Mouse (Mus musculus) forebrain, embryonic 16.5 days (tissue): ENCODE measurements around the gene Alpl. TPM values are rescaled to one million over a fixed set of nuclear protein-coding genes. Genes with fewer than 3 reads are reported as not detected.

Experiments
- ATAC-seq: fragments of 200-750 bp; cut with Nextera tagmentation; 2 replicates; pipeline ENCODE4 v1.8.0; 2017; ENCODE audit warnings: mild to moderate bottlenecking, moderate library complexity
- H3K27ac ChIP-seq: fragments of 300-500 bp; sonication (generic); 2 replicates; pipeline ENCODE4 v1.5.1; 2014; ENCODE audit warnings: low read length, control low read depth
- H3K27me3 ChIP-seq: fragments of 300-500 bp; sonication (generic); replicated peaks from 2 replicates; pipeline ENCODE4 v1.6.1; 2014; ENCODE audit warnings: low read length; ENCODE audit not compliant: control insufficient read depth, insufficient read depth
- H3K36me3 ChIP-seq: fragments of 300-500 bp; sonication (generic); 2 replicates; pipeline ENCODE4 v1.6.1; 2014; ENCODE audit not compliant: control insufficient read depth, insufficient read depth
- H3K4me1 ChIP-seq: fragments of 300-500 bp; sonication (generic); replicated peaks from 2 replicates; pipeline ENCODE4 v1.6.1; 2014; ENCODE audit warnings: low read length; ENCODE audit not compliant: control insufficient read depth, insufficient read depth
- H3K4me2 ChIP-seq: fragments of 300-500 bp; sonication (generic); 2 replicates; pipeline ENCODE4 v1.6.1; 2014; ENCODE audit warnings: mild to moderate bottlenecking, low read length, control low read depth
- H3K4me3 ChIP-seq: fragments of 300-500 bp; sonication (generic); replicated peaks from 2 replicates; pipeline ENCODE4 v1.5.1; 2014; ENCODE audit warnings: mild to moderate bottlenecking, low read length, control low read depth
- H3K9ac ChIP-seq: fragments of 300-500 bp; sonication (generic); replicated peaks from 2 replicates; pipeline ENCODE4 v1.6.1; 2014; ENCODE audit warnings: low read depth, low read length, control low read depth
- H3K9me3 ChIP-seq: fragments of 300-500 bp; sonication (generic); 2 replicates; pipeline ENCODE4 v1.6.1; 2016; ENCODE audit warnings: low read length; ENCODE audit not compliant: control insufficient read depth
- WGBS: fragments of 180-500 bp; shearing (Covaris S2); extraction: QIAGEN DNeasy Blood & Tissue Kit; methylation state at CpG from one replicate; pipeline ENCODE4 v1.1.7; 2014; 5-methylcytosine and 5-hydroxymethylcytosine counted together
- polyA plus RNA-seq: library from polyadenylated mRNA; unstranded; fragments of >200 nt; fragmentation: Nextera tagmentation; extraction: Ambion mirVana; gene quantifications from 2 replicates; pipeline ENCODE4 v1.2.1, GENCODE M21; 2015

The Alpl gene
- polyA plus RNA-seq, 1 experiment from 2014 or later = 7.6 TPM

GRCm38 (mm10) chr4:137697156-137697885, 98.9 kb downstream of the Alpl start:
- ATAC-seq = no peak
- H3K4me1 ChIP-seq = peaks cover 22% of the 10 kb centered on the region
- no peak overlapping the region for H3K27ac ChIP-seq
- no peak overlapping the region for H3K4me3 ChIP-seq
- no peaks in the 10 kb centered on the region for H3K36me3 ChIP-seq
- no peak overlapping the region for H3K4me2 ChIP-seq
- WGBS = 70% methylated on average over 13 of the region's 13 CpGs
- H3K9ac ChIP-seq = no peak overlapping the region
- no peaks in the 10 kb centered on the region for H3K9me3 ChIP-seq
- no peaks in the 10 kb centered on the region for H3K27me3 ChIP-seq

GRCm38 (mm10) chr4:137695900-137696299, 100.3 kb downstream of the Alpl start:
- H3K9ac ChIP-seq = no peak overlapping the region

DNA sequence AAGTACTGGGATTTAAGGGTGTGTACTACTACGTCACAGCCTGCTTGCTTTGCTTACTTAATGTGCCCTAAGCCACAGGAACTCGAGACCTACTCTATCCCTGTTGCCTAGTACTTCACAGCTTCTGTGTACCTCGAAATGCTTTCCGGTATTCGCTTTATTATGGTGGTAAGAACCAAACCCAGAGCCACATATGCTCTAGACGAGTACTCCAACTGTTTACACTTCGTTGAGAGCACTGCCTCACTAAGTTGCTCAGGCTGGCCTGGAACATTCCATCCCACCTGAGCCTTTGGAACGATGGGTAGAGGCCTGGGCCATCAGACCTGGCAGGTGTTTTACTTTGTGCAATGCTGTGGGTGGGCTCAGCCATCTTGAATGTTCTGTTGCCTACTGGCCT, 100.9 kb downstream of the Alpl start:
- H3K9me3 ChIP-seq = no peaks in the 10 kb centered on the region
- no peaks in the 10 kb centered on the region for H3K27me3 ChIP-seq
- 81% methylated on average over 8 of the region's 8 CpGs for WGBS
- H3K27ac ChIP-seq = no peak overlapping the region
- ATAC-seq = no peak
- peaks cover 22% of the 10 kb centered on the region for H3K4me1 ChIP-seq
- H3K4me2 ChIP-seq = no peak overlapping the region
- H3K36me3 ChIP-seq = no peaks in the 10 kb centered on the region
- H3K9ac ChIP-seq = no peak overlapping the region
- H3K4me3 ChIP-seq = no peak overlapping the region

More at GRCm38 (mm10) chr4:137695900-137696299, 100.3 kb downstream of the Alpl start:
- Histone ChIP-seq H3K36me3 (no peaks in the 10 kb centered on the region), H3K4me2 (no peak overlapping the region), H3K4me1 (peaks cover 22% of the 10 kb centered on the region), H3K27me3 (no peaks in the 10 kb centered on the region), H3K27ac (no peak overlapping the region), H3K9me3 (no peaks in the 10 kb centered on the region), H3K4me3 (no peak overlapping the region)
- ATAC-seq = 0 out of 2 replicates have a peak, but pooled peaks have one; percentile 33
- 4% methylated on average over 4 of the region's 4 CpGs for WGBS

GRCm38 (mm10) chr4:137692107-137692902, 103.9 kb downstream of the Alpl start:
- WGBS = 83% methylated on average over 10 of the region's 10 CpGs
- ATAC-seq = no peak

More at GRCm38 (mm10) chr4:137692107-137692902, 103.9 kb downstream of the Alpl start:
- Histone ChIP-seq H3K27ac (no peak overlapping the region), H3K4me3 (no peak overlapping the region), H3K9me3 (no peaks in the 10 kb centered on the region), H3K4me2 (no peak overlapping the region), H3K9ac (no peak overlapping the region), H3K4me1 (peaks cover 5% of the 10 kb centered on the region), H3K36me3 (no peaks in the 10 kb centered on the region), H3K27me3 (no peaks in the 10 kb centered on the region)

Other genes starting within 250 kb of the Alpl start
- gene Ldlrad2, start 221.8 kb downstream of the Alpl start, polyA plus RNA-seq = not detected in 2 replicates
- 80.1 and 82.6 TPM in 2 replicates for gene Usp48, start 202.6 kb downstream of the Alpl start, polyA plus RNA-seq
- gene Rap1gap, start 131.7 kb downstream of the Alpl start, polyA plus RNA-seq = 35.4 and 51.6 TPM in 2 replicates
- gene Ece1, start 65.9 kb upstream of the Alpl start, polyA plus RNA-seq = 12.4 and 16.3 TPM in 2 replicates
- 47.0 and 51.7 TPM in 2 replicates for gene Eif4g3, start 196.6 kb upstream of the Alpl start, polyA plus RNA-seq